Mouse (Mus musculus) layer of hippocampus, adult 9-11 months (tissue): ENCODE measurements around the gene Lxn.

Source experiments
- DNase-seq: peaks from one replicate; pipeline ENCODE4 v3.0.0; 2022

Lxn gene

DNA sequence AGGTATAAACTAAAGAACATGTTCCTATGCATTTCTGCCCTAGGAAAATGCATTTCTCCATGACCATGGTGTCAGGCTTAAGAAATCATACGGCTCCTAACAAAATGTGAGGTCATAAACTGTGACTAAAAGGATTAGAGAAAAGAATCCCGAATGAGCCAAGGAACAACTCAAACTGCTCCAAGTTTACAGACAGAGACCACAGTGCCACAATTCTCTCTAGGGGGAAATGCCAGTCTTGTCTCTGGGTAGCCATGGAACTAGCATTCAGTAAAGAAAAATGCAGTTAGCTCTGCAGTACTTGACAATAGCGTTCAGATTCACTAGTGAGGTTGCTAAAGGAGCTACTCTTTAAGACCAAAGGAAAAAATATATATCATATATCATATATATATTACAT lies 3.8 kb downstream of the Lxn start:
- DNase-seq, result no peak

DNA sequence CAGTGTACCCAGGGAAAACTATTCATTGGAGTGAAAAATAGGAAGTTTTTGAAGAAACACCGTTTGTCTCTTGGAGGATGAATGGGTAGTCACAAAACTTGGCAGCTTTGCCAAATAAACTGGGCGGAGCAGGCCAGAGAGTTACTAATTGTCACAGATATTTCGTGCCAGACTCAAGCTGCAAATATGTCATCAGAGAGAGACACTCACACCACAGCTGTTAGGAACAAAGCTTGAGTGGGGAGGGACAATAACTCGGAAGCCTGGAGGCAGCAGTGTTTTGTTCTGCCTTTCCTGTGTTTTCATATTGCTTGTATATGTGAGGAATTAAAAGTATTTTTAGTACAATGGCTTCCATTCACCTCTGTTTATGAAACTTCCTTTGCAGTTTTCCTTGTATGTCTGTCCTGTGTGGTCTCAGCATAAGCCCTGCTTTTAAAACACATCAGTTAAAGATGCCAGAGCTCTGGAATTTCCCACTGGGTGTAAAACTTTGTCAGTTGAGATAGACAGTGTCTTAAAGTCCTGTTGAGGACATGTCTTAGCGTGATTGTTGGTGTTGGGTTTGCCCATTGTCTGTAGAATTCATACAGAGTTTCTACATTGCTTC lies 13.0 kb downstream of the Lxn start:
- peak; percentile 47 for DNase-seq

DNA sequence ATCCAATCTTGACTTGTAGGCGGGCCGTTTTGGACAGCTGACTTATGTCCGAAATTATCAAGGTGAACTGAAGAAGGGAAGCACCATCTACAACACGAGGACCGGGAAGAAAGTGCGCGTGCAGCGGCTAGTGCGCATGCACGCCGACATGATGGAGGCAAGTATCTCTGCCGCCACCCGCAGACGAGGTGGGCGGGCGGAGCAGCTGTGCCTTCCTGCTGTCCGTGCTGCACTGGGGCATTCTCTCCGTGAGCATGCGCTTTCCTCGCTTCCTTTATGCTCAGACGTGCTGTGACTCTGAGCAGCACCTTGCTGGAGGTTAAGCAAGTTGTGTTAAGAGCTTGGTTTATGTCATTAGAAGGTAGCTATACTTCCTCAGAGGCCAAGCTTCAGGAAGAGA lies 14.1 kb downstream of the Lxn start:
- peak; percentile 75 for DNase-seq

- no peak for DNase-seq
These were observed 16.6 kb downstream of the Lxn start for GRCm38 (mm10) chr3:67447143-67447542.

GRCm38 (mm10) chr3:67434011-67434410 lies 29.7 kb downstream of the Lxn start:
- no peak for DNase-seq

DNA sequence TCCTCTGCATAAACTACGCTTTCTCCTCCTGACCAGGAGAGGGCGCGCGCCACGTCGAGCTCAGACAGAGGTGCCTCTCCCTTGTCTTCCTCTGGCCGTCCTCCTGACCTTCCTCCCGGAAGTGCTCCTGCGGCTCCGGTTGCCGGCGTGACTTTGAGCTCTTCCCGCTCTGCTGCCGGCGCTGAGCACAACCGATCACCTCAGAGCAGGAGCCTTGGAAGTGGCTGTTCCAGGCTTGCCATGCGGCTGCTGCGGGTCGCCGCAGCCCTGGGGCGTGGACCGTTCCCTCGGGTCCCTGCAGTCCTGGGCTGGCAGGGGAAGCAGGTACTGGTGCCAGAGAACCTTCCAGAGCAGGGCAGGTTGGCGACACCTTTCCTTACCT lies 33.7 kb downstream of the Lxn start, which contains the start of gene Gfm1:
Gfm1 (plus strand) TSS at position 98 of the 382 bp plus-strand sequence.
- peak; percentile 82 for DNase-seq

DNA sequence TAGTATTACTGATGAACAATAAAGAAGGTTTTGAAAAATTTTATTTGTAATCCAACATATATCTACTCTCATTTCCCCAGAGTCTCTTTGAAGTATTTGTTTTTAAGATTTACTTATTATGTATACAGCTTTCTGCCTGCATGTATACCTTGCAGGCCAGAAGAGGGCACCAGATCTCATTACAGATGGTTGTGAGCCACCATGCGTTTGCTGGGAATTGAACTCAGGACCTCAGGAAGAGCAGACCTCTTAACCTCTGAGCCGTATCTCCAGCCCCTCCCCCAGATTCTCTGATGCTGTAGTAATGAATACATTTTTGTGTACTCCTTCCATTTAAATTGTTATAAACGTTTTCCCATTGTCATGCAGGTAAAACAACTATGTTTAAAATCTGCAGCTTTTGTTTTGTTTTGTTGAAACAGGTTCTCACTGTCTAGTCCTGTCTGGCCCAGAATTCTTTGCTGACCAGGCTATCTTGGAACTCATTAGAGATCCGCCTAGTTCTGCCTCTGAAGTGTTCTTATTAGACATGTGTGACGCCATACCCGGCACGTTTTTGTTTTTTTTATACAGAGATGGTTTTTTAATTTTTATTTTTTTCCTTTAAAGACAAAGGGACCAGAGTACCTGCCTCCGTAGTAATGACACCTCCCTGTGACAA lies 34.3 kb downstream of the Lxn start:
- no peak for DNase-seq
